Mouse (Mus musculus): ENCODE measurements around the gene Clec3b.

Clec3b gene

GRCm38 (mm10) chr9:123152026-123152425 lies 1.3 kb downstream of the Clec3b start:
- CTCF ChIA-PET = interaction anchor here (0.6 kb wide), 1 partner anchor 416 kb away, joined by 4 read pairs; no protein-coding TSS in a partner anchor

DNA sequence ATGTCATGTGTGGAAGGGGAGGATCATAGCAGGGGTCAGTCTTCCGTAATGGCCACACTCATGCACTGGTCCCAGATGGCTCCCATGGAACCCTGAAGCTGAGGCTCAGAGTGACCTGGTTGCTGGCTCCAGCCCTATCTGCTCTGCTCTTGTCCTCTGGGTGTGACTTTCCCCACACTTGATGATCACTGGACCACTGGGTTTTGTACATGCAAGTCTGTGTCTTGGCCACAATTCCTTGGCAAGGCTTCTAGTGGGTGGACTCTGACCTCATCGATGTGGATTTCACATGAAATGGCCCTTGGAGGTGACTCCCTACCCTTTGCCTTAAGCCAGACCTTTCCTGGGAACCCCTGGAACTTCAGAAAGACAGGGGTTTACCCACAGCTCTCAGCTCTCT lies 2.4 kb downstream of the Clec3b start:
- CTCF ChIA-PET = no interaction called here

DNA sequence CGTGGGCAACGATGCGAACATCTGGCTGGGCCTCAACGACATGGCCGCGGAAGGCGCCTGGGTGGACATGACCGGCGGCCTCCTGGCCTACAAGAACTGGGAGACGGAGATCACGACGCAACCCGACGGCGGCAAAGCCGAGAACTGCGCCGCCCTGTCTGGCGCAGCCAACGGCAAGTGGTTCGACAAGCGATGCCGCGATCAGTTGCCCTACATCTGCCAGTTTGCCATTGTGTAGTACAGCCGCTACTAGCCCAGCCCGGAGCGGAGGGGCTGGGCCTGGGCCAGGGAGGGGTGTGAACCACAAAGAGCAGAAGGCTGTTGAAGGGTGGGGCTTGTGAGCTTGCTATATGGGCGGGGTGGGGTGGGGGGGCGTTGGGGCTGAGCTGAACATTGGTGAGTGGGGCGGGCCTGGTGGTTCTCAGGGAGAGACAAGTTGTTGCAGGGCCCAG lies 6.2 kb downstream of the Clec3b start:
- CTCF ChIA-PET = interaction anchor here (0.9 kb wide), 1 partner anchor 15 kb away, joined by 25 read pairs; no protein-coding TSS in a partner anchor

DNA sequence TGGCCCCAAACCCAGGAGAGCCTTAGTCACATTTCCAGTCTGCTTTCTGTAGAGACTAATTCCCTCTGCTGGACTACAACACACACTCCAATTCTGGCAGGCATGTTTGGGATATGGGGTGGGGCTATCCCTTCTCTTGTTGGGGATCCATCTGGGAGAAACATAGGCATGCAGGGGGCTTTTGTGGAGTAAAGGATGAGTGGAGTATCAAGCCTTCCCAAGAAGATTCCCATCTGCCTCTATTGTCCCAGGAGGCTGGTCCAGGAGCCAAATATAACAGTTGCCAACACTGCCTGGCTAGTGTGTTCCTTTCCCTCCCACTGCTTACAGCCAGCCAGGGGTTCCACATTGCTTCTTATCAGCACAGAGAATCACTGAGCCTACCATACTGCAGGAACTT lies 7.0 kb downstream of the Clec3b start:
- CTCF ChIA-PET = interaction anchor here (0.9 kb wide), 1 partner anchor 14 kb away, joined by 25 read pairs; no protein-coding TSS in a partner anchor

DNA sequence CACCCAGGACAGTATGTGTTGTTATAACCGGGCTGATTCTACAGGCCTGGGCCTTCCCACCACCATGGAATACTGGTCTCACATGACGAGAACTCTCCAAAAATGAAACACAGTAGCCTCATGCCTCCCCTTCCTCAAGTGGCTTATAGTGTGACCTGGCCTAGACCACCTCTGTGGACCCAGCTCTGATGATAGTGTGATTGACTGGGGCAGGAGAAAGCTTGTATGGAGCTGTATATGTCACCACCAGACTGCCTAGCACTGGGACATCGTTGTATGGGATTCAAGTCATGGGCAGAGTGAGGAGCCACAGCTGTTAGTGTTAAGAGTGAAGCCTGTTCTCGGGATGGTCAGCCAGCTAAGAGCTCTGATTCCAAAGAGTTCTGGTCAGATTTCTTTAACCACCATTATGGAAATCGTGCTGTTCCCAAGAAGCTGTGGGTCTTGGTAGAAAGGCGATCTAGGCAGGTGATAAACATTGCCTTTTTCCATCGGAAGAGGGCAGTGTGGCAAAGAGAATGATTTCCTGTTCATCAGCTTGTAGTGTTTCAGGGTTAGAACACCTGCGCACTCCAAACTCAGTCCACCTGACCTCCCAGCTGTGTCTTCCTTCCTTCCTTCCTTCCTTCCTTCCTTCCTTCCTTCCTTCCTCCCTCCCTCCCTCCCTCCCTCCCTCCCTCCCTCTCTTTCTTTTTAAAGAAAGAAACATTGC lies 7.5 kb downstream of the Clec3b start:
- CTCF ChIA-PET = no interaction called here

GRCm38 (mm10) chr9:123159330-123159729 lies 8.6 kb downstream of the Clec3b start:
- CTCF ChIA-PET = interaction anchor here (0.6 kb wide), 1 partner anchor 1180 kb away, joined by 3 read pairs; no protein-coding TSS in a partner anchor

DNA sequence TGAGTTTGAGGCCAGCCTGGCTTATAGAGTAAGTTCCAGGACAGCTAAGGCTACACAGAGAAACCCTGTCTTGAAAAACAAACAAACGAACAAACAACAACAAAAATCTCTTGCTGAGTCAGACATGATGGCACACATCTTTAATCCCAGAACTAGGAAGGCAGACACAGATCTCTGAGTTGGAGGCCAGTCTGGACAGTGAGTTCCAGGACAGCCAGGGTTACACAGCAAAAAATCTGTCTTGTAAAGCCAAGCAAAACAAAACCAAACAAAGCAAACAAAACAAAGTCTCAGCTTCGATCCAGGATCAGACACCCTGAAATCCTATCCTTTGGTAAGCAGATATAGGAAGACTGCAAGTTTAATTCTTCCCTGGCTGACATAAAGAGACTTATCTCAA lies 11.0 kb downstream of the Clec3b start:
- CTCF ChIA-PET = no interaction called here

- CTCF ChIA-PET = no interaction called here
These were observed 12.4 kb downstream of the Clec3b start for GRCm38 (mm10) chr9:123162985-123163694.

DNA sequence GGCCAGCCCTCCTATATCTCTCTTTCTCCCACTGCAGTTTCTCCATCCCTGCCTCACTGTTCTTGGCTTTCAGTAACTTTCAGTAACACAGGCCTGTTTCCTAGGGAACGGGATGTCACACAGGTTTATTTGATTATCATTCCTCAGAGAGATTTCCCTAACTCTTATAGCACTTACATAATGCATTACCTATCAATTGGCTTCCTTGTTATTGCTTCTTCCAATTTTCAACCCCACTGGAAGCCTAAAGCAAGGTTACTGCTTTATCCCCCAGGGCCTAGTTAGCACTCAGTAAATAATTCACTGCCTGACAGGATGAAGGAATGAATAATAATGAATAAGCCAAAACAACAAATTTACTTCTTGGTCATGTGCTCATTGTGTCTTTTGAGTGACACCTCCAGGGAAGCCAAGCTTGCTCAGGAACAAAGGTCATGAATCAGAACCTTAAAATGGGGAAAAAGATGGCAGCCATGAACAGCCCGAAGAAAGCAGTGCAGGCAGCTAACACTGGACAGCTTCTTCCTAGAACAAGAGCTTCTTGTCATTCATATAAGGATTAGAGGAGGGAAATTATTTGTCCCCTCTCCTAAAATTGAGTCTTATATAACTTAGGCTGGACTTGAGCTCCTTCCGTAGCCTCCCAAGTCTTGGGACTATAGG lies 15.2 kb downstream of the Clec3b start:
- CTCF ChIA-PET = no interaction called here

GRCm38 (mm10) chr9:123173760-123174159 lies 23.0 kb downstream of the Clec3b start:
- CTCF ChIA-PET = no interaction called here

- CTCF ChIA-PET = no interaction called here
These were observed 23.6 kb downstream of the Clec3b start for GRCm38 (mm10) chr9:123174356-123174755.

DNA sequence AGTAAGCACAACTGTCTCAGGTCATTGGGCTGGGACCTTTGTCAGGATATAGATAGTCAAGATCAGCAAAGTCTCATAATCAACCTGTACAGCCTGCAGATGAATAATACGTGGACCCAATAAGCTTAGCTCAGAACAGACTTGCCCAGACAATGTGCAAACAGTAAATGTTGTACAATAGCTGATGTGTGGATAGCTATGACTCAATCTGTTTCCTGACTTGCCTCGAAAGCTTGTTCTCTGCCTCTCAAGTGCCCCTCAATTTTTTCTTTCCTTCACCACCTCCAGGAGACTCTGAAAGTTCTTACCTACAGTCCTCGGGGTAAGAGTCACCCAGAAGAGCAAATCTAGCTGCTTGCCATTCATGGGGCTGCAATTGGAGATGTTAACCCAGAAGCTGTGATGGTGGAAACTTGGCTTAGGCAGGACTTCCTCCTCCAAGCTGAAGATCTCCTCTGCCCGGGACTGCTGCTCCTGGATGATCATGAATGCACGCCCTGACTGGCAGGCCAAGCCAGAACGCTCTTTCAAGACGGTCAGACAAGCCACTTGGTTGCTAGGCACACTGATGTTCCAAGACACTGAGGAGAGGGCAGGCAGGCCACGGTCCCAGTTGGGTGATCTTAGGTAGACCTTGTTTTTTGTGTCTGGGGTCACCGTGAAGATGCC lies 26.8 kb downstream of the Clec3b start:
- CTCF ChIA-PET = no interaction called here

DNA sequence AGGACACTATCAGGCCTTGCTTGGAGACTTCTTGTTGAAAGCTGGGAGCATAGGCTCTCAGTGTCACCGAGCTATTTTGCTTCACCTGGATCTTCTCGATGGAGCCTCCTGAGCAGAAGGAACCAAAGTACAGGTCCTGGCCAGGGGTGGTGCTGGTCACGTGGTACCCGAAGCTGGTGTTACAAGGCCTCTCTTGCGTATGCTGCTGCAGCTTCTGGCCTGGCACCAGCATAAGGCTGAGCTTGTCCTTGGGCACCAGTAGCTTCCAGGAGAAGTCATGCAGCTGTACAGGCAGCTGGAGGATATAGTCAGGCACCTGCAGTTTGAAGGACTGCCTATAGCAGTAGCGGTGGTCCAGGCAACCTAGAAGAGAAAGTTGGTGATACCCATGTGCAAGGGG lies 29.3 kb downstream of the Clec3b start:
- CTCF ChIA-PET = no interaction called here

DNA sequence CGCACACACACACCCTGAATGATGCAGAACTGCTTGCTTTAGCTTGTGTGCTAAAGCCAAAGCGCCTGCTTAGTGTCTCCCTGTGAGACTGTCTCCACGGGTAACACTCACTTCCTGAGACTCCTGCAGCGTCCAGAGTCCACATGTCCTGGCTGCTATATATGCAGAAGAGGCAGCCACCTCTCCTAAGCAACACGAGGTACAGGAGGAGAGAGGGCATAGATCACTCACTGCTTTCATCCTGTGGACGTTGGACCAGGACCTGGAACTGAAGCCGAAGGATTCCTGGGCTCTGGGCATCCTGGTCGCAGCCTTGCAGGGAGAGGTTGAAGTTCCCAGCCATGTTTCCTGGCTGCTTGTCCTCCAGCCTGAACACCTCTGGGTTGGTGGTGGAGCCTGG lies 32.5 kb downstream of the Clec3b start:
- CTCF ChIA-PET = no interaction called here

GRCm38 (mm10) chr9:123185546-123185945 lies 34.8 kb downstream of the Clec3b start:
- CTCF ChIA-PET = no interaction called here

DNA sequence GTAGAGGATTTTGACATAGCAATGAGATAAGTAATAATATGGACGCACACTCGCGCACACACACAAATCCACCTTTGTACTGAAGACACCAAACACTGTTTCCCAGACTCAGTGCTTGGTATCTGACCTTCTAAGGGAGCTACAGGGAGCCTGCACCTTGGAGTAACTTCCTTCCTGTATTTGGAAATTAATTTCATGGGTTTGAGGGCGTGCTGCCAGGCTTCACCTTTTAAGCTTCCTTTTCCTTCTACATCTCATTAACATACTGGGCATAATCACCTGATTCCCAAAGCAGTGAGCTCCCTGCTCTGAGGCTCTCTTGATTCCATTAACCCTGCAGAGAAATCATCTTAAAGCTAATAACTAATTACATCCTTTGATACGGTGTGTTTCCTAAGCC lies 35.4 kb downstream of the Clec3b start:
- CTCF ChIA-PET = no interaction called here

GRCm38 (mm10) chr9:123187589-123187988 lies 36.8 kb downstream of the Clec3b start:
- CTCF ChIA-PET = no interaction called here

- CTCF ChIA-PET = no interaction called here
These were observed 37.5 kb downstream of the Clec3b start for GRCm38 (mm10) chr9:123188271-123188670.

GRCm38 (mm10) chr9:123200116-123200515 lies 49.4 kb downstream of the Clec3b start:
- CTCF ChIA-PET = no interaction called here

DNA sequence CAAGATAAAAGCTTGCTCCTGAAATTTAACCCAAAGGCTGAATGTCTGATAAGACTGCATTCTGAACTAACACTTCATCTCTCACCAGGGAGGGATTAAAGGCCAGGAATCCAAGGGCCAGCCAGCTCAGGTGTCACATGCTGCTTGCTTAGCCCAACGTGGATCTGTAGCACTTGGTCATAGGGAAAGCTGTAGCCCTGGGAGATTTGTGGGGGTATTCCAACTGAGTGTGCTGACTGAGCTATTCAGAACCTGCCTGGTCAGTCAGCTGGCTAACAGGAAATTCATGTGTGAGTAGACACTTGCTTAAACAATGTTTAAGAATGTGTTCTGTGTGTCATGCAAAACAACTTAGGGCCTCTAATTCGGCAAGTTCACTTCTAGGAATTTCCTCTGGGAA lies 55.8 kb downstream of the Clec3b start:
- CTCF ChIA-PET = no interaction called here

DNA sequence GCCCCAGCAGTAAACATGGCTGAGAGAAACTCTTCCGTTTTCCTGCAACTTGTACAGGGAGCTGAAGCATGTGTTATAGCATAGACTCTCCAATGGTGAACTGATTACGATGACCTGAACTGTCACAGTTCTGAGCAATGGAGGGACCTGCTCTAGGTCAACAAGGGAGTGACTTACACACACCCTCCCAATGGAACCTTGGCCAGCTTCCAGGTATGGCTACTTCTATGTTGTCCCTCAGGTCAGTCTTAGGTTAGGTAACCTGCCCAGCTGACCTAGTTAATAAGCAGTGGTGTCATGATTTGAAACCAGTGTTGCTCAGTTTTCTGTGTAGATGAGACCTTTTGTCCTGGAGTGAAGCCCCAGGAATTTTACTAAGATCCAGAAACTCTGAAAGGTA lies 56.2 kb downstream of the Clec3b start:
- CTCF ChIA-PET = no interaction called here
